Mouse (Mus musculus) layer of hippocampus, postnatal 25 days (tissue): ENCODE results near the gene 9130409I23Rik. TPM values are rescaled to one million over a fixed set of nuclear protein-coding genes. Genes with fewer than 3 reads are reported as not detected.
"Not testable (repeated sequence)": the region's sequence is repeated elsewhere in the genome, so short reads cannot be mapped to it uniquely, and the experiment has no call there.

ENCODE experiments used
- DNase-seq, 2 experiments: peaks; one replicate each; pipeline ENCODE4 v3.0.0; 2022; ENCODE audit warnings: mixed read lengths in 2 of 2, low spot score in 1 of 2; ENCODE audit errors: extremely low spot score in 1 of 2
- total RNA-seq, 2 experiments: library from RNA; stranded (reverse); gene quantifications; 2 replicates each; pipeline ENCODE4 v1.2.3; 2021

Gene 9130409I23Rik
- total RNA-seq, 2 experiments from 2014 or later: 0.15 TPM; not detected in 1

GRCm38 (mm10) chr1:181021488-181021865 lies 29.6 kb upstream of the 9130409I23Rik start:
- no peak for DNase-seq

GRCm38 (mm10) chr1:181022265-181022664 lies 28.8 kb upstream of the 9130409I23Rik start:
- peak; percentile 9 to 40 for DNase-seq

- not testable (repeated sequence) for DNase-seq
These were observed 15.8 kb upstream of the 9130409I23Rik start for GRCm38 (mm10) chr1:181035015-181035778.

GRCm38 (mm10) chr1:181037623-181038022 lies 13.4 kb upstream of the 9130409I23Rik start:
- DNase-seq: no peak

- DNase-seq: no peak
These were observed 11.4 kb upstream of the 9130409I23Rik start for GRCm38 (mm10) chr1:181039652-181040051.

GRCm38 (mm10) chr1:181047520-181047919 lies 3.5 kb upstream of the 9130409I23Rik start:
- no peak for DNase-seq

- no peak for DNase-seq
These were observed 1.7 kb upstream of the 9130409I23Rik start for GRCm38 (mm10) chr1:181049328-181049842.

GRCm38 (mm10) chr1:181052898-181053297 lies 1.9 kb downstream of the 9130409I23Rik start:
- DNase-seq: no peak

- DNase-seq: no peak
These were observed 10.9 kb downstream of the 9130409I23Rik start for GRCm38 (mm10) chr1:181061784-181062485.

- DNase-seq: no peak
These were observed 13.0 kb downstream of the 9130409I23Rik start for GRCm38 (mm10) chr1:181063991-181064390.

- no peak for DNase-seq
These were observed 13.6 kb downstream of the 9130409I23Rik start for GRCm38 (mm10) chr1:181064648-181065047.

- no peak for DNase-seq
These were observed 17.3 kb downstream of the 9130409I23Rik start for GRCm38 (mm10) chr1:181068344-181068743.

- DNase-seq: no peak
These were observed 18.6 kb downstream of the 9130409I23Rik start for GRCm38 (mm10) chr1:181069671-181070070.

- no peak for DNase-seq
These were observed 22.0 kb downstream of the 9130409I23Rik start for GRCm38 (mm10) chr1:181073075-181073474.

- DNase-seq: no peak
These were observed 33.0 kb downstream of the 9130409I23Rik start for GRCm38 (mm10) chr1:181084021-181084420.

GRCm38 (mm10) chr1:181090048-181090447 lies 39.0 kb downstream of the 9130409I23Rik start:
- DNase-seq: no peak

Other genes with a start within 250 kb of the 9130409I23Rik start
- 100 to 1,000 TPM; 388 to 399 TPM for gene H3f3a, start 237.3 kb upstream of the 9130409I23Rik start, total RNA-seq
- gene Sde2, start 200.1 kb upstream of the 9130409I23Rik start, total RNA-seq: 10 to 100 TPM; 20.6 to 23.4 TPM
- gene Lefty2, start 158.1 kb upstream of the 9130409I23Rik start, total RNA-seq: 1 to 10 TPM; 3.0 to 4.2 TPM
- gene Pycr2, start 146.9 kb upstream of the 9130409I23Rik start, total RNA-seq: 10 to 100 TPM; 40.0 to 48.0 TPM
- 10 to 100 TPM; 11.2 to 12.4 TPM for gene Lefty1, start 116.2 kb upstream of the 9130409I23Rik start, total RNA-seq
- gene Tmem63a, start 108.9 kb upstream of the 9130409I23Rik start, total RNA-seq: 10 to 100 TPM; 18.7 to 18.9 TPM
- gene Ephx1, start 30.3 kb upstream of the 9130409I23Rik start, total RNA-seq: 10 to 100 TPM; 26.8 to 31.2 TPM
- 10 to 100 TPM; 25.1 to 34.5 TPM for gene Nvl, start 93.0 kb downstream of the 9130409I23Rik start, total RNA-seq
- gene Cnih4, start 93.5 kb downstream of the 9130409I23Rik start, total RNA-seq: 10 to 100 TPM; 22.8 to 27.1 TPM
- gene Wdr26, start 160.8 kb downstream of the 9130409I23Rik start, total RNA-seq: 100 to 1,000 TPM; 109 to 116 TPM